Mouse (Mus musculus) hindbrain, embryonic 14.5 days (tissue): ENCODE measurements around the gene Nek9. TPM values are rescaled to one million over a fixed set of nuclear protein-coding genes. Genes with fewer than 3 reads are reported as not detected.

ENCODE experiments used
- ATAC-seq: fragments of 200-750 bp; cut with Nextera tagmentation; 2 replicates; pipeline ENCODE4 v1.8.0; 2017; ENCODE audit warnings: moderate number of reproducible peaks, mild to moderate bottlenecking, moderate TSS enrichment, moderate library complexity; ENCODE audit not compliant: low FRiP score
- DNase-seq: peaks from one replicate; pipeline ENCODE4 v3.0.0-alpha.2; 2015; ENCODE audit warnings: low spot score
- H3K27ac ChIP-seq: fragments of 300-500 bp; sonication (generic); 2 replicates; pipeline ENCODE4 v1.5.1; 2014; ENCODE audit warnings: mild to moderate bottlenecking, moderate library complexity
- H3K27me3 ChIP-seq: fragments of 300-500 bp; sonication (generic); 2 replicates; pipeline ENCODE4 v1.6.1; 2014; ENCODE audit warnings: mild to moderate bottlenecking, low read length, mixed read lengths; ENCODE audit not compliant: control insufficient read depth, insufficient read depth
- H3K36me3 ChIP-seq: fragments of 300-500 bp; sonication (generic); replicated peaks from 2 replicates; pipeline ENCODE4 v1.6.1; 2014; ENCODE audit not compliant: control insufficient read depth, insufficient read depth
- H3K4me1 ChIP-seq: fragments of 300-500 bp; sonication (generic); replicated peaks from 2 replicates; pipeline ENCODE4 v1.6.1; 2014; ENCODE audit warnings: antibody characterized with exemption, low read length, mixed read lengths; ENCODE audit not compliant: control insufficient read depth, insufficient read depth
- H3K4me2 ChIP-seq: fragments of 300-500 bp; sonication (generic); replicated peaks from 2 replicates; pipeline ENCODE4 v1.6.1; 2014; ENCODE audit warnings: mild to moderate bottlenecking, moderate library complexity
- H3K4me3 ChIP-seq: fragments of 300-500 bp; sonication (generic); replicated peaks from 2 replicates; pipeline ENCODE4 v1.5.1; 2014; ENCODE audit warnings: mild to moderate bottlenecking, low read length
- H3K9ac ChIP-seq: fragments of 300-500 bp; sonication (generic); 2 replicates; pipeline ENCODE4 v1.6.1; 2014
- H3K9me3 ChIP-seq: fragments of 300-500 bp; sonication (generic); 2 replicates; pipeline ENCODE4 v1.6.1; 2016; ENCODE audit warnings: low read length; ENCODE audit not compliant: control insufficient read depth
- WGBS: fragments of 180-500 bp; shearing (Covaris S2); extraction: QIAGEN DNeasy Blood & Tissue Kit; methylation state at CpG from one replicate; pipeline ENCODE4 v1.1.7; 2014; 5-methylcytosine and 5-hydroxymethylcytosine counted together
- polyA plus RNA-seq: library from polyadenylated mRNA; unstranded; fragments of >200 nt; fragmentation: Nextera tagmentation; extraction: Ambion mirVana; gene quantifications from 2 replicates; pipeline ENCODE4 v1.2.1, GENCODE M21; 2014

Gene Nek9
- polyA plus RNA-seq, 1 experiment from 2014 or later = 10.0 TPM

- Histone ChIP-seq H3K36me3 (peaks cover 8% of the 10 kb centered on the region; the same call in 1 of the 2 replicates), H3K4me3 (no peak overlapping the region), H3K4me2 (no peak overlapping the region), H3K27me3 (no peaks in the 10 kb centered on the region), H3K9me3 (no peaks in the 10 kb centered on the region), H3K27ac (no peak overlapping the region), H3K9ac (no peak overlapping the region), H3K4me1 (no peaks in the 10 kb centered on the region)
- ATAC-seq = no peak
- WGBS = 79% methylated on average over 8 of the region's 8 CpGs
- DNase-seq = no peak
Measured at GRCm38 (mm10) chr12:85264531-85264930, 74.6 kb downstream of the Nek9 start.

- Histone ChIP-seq H3K9ac (no peak overlapping the region), H3K27me3 (no peaks in the 10 kb centered on the region), H3K9me3 (no peaks in the 10 kb centered on the region), H3K36me3 (peaks cover 20% of the 10 kb centered on the region), H3K4me1 (no peaks in the 10 kb centered on the region), H3K27ac (no peak overlapping the region), H3K4me3 (no peak overlapping the region), H3K4me2 (no peak overlapping the region)
- ATAC-seq = no peak
- DNase-seq = no peak
- 85% methylated on average over 5 of the region's 5 CpGs for WGBS
Measured at GRCm38 (mm10) chr12:85263190-85263589, 76.0 kb downstream of the Nek9 start.

GRCm38 (mm10) chr12:85262489-85262888 lies 76.7 kb downstream of the Nek9 start:
- no peak for ATAC-seq
- Histone ChIP-seq H3K27ac (no peak overlapping the region), H3K27me3 (no peaks in the 10 kb centered on the region), H3K36me3 (peaks cover 21% of the 10 kb centered on the region), H3K9ac (no peak overlapping the region; the same call in 1 of the 2 replicates), H3K4me2 (no peak overlapping the region), H3K4me3 (no peak overlapping the region), H3K4me1 (no peaks in the 10 kb centered on the region), H3K9me3 (no peaks in the 10 kb centered on the region)
- peak; percentile 36 for DNase-seq
- WGBS = 47% methylated on average over 10 of the region's 10 CpGs

- 87% methylated on average over 7 of the region's 7 CpGs for WGBS
- Histone ChIP-seq H3K36me3 (peaks cover 25% of the 10 kb centered on the region), H3K9me3 (no peaks in the 10 kb centered on the region), H3K27ac (no peak overlapping the region), H3K4me2 (no peak overlapping the region), H3K4me1 (no peaks in the 10 kb centered on the region), H3K9ac (no peak overlapping the region), H3K27me3 (no peaks in the 10 kb centered on the region), H3K4me3 (no peak overlapping the region)
- ATAC-seq (no peak), DNase-seq (no peak)
Measured at GRCm38 (mm10) chr12:85257008-85257639, 82.0 kb downstream of the Nek9 start.

GRCm38 (mm10) chr12:85256074-85256751 lies 82.9 kb downstream of the Nek9 start:
- H3K4me1 ChIP-seq = no peaks in the 10 kb centered on the region
- ATAC-seq = no peak
- H3K27me3 ChIP-seq = no peaks in the 10 kb centered on the region
- no peak for DNase-seq
- H3K9me3 ChIP-seq = no peaks in the 10 kb centered on the region
- 73% methylated on average over 7 of the region's 7 CpGs for WGBS
- H3K36me3 ChIP-seq = peaks cover 25% of the 10 kb centered on the region
- H3K9ac ChIP-seq = no peak overlapping the region
- H3K4me2 ChIP-seq = no peak overlapping the region
- H3K4me3 ChIP-seq = no peak overlapping the region
- H3K27ac ChIP-seq = no peak overlapping the region

GRCm38 (mm10) chr12:85252083-85252482 lies 87.1 kb downstream of the Nek9 start:
- H3K9me3 ChIP-seq = 0 out of 2 replicates have a peak, but pooled peaks cover 8% of the 10 kb centered on the region

More at GRCm38 (mm10) chr12:85252083-85252482, 87.1 kb downstream of the Nek9 start:
- Histone ChIP-seq H3K4me2 (no peak overlapping the region), H3K27me3 (no peaks in the 10 kb centered on the region), H3K4me1 (no peaks in the 10 kb centered on the region), H3K4me3 (no peak overlapping the region), H3K36me3 (peaks cover 16% of the 10 kb centered on the region), H3K27ac (no peak overlapping the region), H3K9ac (no peak overlapping the region)
- 89% methylated on average over 3 of the region's 3 CpGs for WGBS
- ATAC-seq (no peak), DNase-seq (no peak)

Other genes starting within 250 kb of the Nek9 start
- gene Prox2, start 228.6 kb downstream of the Nek9 start, polyA plus RNA-seq = 1.9 TPM in 2 replicates
- gene Dlst, start 228.5 kb downstream of the Nek9 start, polyA plus RNA-seq = 101 and 114 TPM in 2 replicates
- 22.9 and 24.1 TPM in 2 replicates for gene Rps6kl1, start 188.1 kb downstream of the Nek9 start, polyA plus RNA-seq
- 7.9 and 8.3 TPM in 2 replicates for gene Pgf, start 161.6 kb downstream of the Nek9 start, polyA plus RNA-seq
- gene Eif2b2, start 119.9 kb downstream of the Nek9 start, polyA plus RNA-seq = 68.6 and 77.6 TPM in 2 replicates
- 9.4 and 9.5 TPM in 2 replicates for gene Mlh3, start 68.8 kb downstream of the Nek9 start, polyA plus RNA-seq
- 46.8 and 59.1 TPM in 2 replicates for gene Acyp1, start 50.9 kb downstream of the Nek9 start, polyA plus RNA-seq
- gene Zc2hc1c, start 50.8 kb downstream of the Nek9 start, polyA plus RNA-seq = 1.9 and 2.0 TPM in 2 replicates
- 234 and 256 TPM in 2 replicates for gene Tmed10, start 35.5 kb upstream of the Nek9 start, polyA plus RNA-seq
- 2.7 and 3.4 TPM in 2 replicates for gene Fos, start 134.5 kb upstream of the Nek9 start, polyA plus RNA-seq